Mouse (Mus musculus): Measurements from ENCODE around the gene Hnrnph3.

- no peak for TF ChIP-seq CTCF (IDR thresholded peaks at IDR 0.05)
- TF ChIP-seq EP300 (IDR thresholded peaks at IDR 0.05), result no peak
These were observed 41.5 kb upstream of the Hnrnph3 start for GRCm38 (mm10) chr10:63065561-63065960.

Measured in lung, postnatal 0 days (tissue).